Mouse (Mus musculus) brain, embryonic 14.5 days (tissue): ENCODE data around the gene Abcb11.

Source experiments
- CTCF ChIP-seq: fragments of 200-500 bp; IDR thresholded peaks from 2 replicates; pipeline ENCODE4 v1.5.1; 2012; ENCODE audit warnings: inconsistent platforms, mild to moderate bottlenecking, moderate library complexity, borderline replicate concordance; ENCODE audit not compliant: insufficient read depth, insufficient read length; ENCODE audit errors: extremely low read depth
- POLR2A ChIP-seq: fragments of 200-500 bp; IDR thresholded peaks from 2 replicates; pipeline ENCODE4 v1.6.1; 2012; ENCODE audit warnings: mild to moderate bottlenecking, inconsistent platforms, borderline replicate concordance; ENCODE audit not compliant: poor library complexity, insufficient read depth, insufficient read length, severe bottlenecking; ENCODE audit errors: extremely low read depth

- TF ChIP-seq CTCF (no peak), POLR2A (no peak)
These were observed 135.9 kb downstream of the Abcb11 start for GRCm38 (mm10) chr2:69206523-69206922.
